Mouse (Mus musculus) inflammation-experienced regulatory T-cells, adult 6 months (primary cell): ENCODE results near the gene Scmh1. TPM values are rescaled to one million over a fixed set of nuclear protein-coding genes. Genes with fewer than 3 reads are reported as not detected.
"Not testable (repeated sequence)": the region's sequence is repeated elsewhere in the genome, so short reads cannot be mapped to it uniquely, and the experiment has no call there.

Experiments
- ATAC-seq: one replicate; pipeline ENCODE4 v1.8.0; 2017
- polyA plus RNA-seq, 3 experiments: library from polyadenylated mRNA; unstranded; fragments of 100-300 nt; shearing (Covaris generic); gene quantifications; one replicate each; pipeline ENCODE4 v1.2.1; 2017

Scmh1 gene
- polyA plus RNA-seq, result 10 to 100 TPM in 1 of 3 experiments, 1 to 10 TPM in 2; 2.8 to 14.9 (median 10.0) TPM

- peak; percentile 69 for ATAC-seq
Observed at GRCm38 (mm10) chr4:120405144-120405805, at the start of gene Scmh1. Scmh1 (plus strand) TSS chr4:120405281.

DNA sequence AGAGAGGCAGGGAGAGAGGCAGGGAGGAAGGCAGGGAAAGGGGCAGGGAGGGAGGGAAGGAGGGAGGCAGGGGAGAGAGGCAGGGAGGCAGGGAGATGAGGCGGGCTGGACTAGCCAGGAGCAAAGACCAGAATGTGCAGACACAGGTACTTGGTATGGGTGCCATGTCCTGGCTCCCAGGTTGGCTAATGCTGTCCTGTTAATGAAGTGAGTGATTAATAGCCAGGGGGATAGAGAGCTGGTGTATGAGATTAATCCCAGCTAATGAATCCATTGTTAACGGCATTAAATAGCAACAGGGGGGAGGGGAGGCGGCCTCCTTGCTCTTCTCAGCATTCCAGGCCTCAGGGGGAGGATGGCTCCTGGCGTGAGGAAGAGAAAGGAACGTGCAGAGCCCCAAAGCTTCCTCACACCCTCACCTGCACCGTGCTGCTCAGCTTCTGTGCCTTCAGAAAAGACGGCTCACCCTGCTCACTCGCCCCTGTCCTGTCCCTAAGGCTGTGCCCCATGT, 45.0 kb upstream of the Scmh1 start:
- ATAC-seq, result no peak

DNA sequence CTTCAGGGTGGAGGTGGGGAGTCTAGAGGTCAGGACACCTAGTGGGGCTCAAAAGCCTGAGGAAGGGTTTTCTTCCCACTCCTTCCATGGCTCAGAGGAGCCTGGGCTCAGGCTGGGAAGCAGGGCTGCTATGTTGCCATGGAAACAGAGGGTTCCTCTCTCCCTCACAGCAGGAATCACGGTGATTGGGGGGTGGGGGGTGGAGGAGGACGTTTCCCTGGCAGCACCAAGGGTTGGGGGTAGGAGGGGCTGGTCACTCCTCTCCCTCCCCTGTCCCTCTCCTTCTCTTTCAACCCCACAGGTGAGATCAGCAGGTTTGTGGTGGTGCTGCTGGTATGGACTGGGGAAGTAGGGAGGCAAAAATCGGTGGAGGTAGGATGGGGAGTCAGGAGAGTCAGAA, 40.4 kb upstream of the Scmh1 start:
- no peak for ATAC-seq

DNA sequence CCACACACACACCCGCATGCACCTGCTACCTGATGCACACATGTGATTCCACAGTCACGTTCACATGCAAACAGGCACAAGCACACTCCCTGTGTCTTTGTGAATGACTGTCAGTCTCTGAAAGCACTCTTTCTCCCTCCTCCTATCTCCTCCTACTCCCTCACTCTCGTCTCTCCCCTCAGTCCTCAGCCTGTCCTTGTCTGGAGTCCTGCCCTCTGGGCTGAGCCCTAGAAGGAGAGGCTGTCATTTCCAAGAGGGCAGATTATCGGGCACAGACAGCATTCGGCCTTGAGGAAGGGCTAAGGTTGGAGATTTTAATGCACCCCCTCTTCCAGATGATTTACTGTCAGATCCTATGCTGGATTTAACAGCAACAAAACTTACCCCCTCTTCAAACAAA, 39.6 kb upstream of the Scmh1 start:
- no peak for ATAC-seq

GRCm38 (mm10) chr4:120368031-120368430, 37.0 kb upstream of the Scmh1 start:
- ATAC-seq, result no peak

DNA sequence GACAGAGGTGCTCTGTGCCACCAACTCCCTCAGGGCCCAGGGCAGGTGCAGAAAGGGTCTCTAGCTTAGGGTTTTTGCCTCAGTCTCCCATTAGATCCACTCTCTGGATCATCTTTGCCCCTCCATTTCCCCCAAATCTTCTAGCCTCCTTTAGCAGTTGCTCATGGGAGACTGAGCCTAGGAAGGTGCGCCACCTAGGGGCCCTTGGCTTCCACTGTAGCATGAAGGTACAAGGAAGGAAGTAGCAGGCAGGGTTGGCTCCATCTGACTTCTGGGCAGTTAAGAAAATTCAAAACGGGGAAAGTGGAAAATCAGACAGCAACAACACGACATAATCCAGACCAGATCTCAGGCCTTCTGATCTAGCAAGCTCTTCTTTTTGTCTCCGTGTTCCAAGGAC, 36.4 kb upstream of the Scmh1 start:
- ATAC-seq, result no peak

DNA sequence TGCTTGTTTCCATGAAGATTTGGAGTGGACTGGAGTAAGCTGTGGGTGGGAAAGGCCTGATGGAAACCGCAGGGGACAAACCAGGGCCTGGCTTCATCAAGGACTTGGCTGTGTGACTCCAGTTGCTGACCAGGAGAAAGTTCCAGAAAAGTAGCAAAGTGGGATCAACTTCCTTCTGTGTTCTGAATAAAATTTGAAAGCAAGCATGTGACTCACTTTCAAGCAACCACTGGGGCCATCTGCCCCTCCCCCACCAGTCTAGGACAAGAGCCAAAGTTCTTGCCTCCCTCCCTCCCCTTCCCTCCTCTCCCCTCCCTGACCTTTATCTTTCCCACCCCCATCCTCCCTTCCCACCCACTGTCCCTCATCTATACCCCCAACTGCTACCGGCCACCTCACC, 35.9 kb upstream of the Scmh1 start:
- no peak for ATAC-seq

DNA sequence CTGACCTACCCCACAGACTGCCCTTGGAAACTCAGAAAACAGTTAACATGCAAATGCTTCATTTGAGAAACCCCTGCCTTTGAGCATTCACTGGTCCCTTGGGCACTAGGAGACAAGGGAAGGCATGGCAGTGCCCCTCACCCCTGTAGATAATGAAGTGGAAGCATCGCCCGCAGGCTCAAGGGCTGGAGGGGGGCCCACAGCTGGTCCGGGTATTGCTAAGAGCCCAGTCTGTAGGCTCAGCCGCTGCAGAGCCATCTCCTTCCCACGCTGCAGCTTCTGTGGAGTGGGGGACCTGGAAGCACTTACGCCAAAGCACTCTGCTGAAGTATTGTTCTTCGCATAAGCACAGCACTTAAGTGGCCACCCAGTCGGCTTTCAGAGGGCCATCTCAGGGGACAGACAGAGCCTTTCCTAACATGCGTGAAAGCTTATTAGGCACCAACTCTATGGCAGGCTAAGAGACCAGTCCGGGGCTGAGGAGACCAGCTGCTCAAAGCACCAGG, 35.2 kb upstream of the Scmh1 start:
- no peak for ATAC-seq

DNA sequence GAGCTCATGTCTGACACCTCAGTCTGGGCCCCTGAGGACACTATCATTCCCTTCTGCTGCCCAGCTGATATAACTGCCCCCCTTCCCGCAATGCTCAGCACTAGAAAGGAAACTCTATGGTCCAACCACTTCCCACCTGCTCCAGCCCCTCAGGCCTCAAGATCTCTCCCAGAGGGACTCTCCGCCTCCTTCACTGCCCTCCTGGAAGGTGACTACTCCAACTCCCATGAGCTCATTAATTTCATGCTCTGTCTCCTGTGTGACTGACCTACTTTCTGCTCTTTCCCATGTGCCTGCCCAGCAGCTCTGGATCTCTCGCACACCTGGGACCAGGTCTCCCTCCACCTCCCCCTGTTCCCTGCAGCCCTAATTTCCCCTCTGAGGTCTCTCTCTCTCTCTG, 32.2 kb upstream of the Scmh1 start:
- no peak for ATAC-seq

GRCm38 (mm10) chr4:120373813-120374212, 31.3 kb upstream of the Scmh1 start:
- no peak for ATAC-seq

GRCm38 (mm10) chr4:120380811-120381391, 24.2 kb upstream of the Scmh1 start:
- peak; percentile 48 for ATAC-seq

GRCm38 (mm10) chr4:120385496-120385895, 19.6 kb upstream of the Scmh1 start:
- no peak for ATAC-seq

- no peak for ATAC-seq
Observed at GRCm38 (mm10) chr4:120387496-120387895, 17.6 kb upstream of the Scmh1 start.

DNA sequence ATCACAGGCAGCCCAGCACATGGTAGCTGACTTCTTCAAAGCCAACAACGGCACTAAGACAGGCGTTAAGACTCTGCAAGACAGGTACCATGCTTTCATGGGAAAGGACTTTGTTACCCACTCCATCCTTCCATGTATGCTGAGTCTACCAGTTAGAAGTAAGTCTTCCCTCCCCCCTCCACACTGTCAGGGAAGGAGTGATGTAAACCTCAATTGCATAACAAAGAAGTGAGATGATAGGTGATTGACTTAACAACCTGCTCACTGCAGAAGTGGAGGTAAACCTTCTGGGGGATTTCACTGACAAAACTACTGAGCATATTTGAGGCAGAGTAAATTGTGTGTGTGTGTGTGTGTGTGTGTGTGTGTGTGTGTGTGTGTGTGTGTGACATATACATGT, 17.1 kb upstream of the Scmh1 start:
- no peak for ATAC-seq

DNA sequence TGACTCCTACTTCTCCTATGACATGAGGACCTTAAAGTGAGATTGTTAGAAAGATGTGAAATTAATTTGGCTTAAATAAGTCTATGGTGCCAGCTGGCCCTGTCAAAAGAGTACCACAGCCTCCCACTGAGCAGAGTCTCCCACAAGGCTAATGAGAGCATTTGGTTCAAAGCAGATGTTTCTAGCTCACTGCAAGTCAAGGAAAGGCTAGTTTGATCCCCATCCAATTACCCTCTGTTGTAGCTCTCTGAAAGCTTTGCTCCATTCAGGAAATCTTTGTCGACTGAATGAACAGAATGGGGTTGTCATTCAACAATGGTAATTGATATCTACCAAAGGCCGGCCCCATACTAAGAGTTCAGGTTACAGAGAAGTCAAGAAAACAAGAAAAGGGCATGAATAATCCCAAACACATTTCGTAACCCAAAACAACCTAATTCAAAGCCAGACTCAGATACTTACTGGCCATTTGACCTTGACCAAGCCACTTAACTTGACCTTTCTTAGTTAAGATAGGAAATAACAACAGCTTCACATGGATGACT, 16.0 kb upstream of the Scmh1 start:
- no peak for ATAC-seq

GRCm38 (mm10) chr4:120389546-120389945, 15.5 kb upstream of the Scmh1 start:
- no peak for ATAC-seq

DNA sequence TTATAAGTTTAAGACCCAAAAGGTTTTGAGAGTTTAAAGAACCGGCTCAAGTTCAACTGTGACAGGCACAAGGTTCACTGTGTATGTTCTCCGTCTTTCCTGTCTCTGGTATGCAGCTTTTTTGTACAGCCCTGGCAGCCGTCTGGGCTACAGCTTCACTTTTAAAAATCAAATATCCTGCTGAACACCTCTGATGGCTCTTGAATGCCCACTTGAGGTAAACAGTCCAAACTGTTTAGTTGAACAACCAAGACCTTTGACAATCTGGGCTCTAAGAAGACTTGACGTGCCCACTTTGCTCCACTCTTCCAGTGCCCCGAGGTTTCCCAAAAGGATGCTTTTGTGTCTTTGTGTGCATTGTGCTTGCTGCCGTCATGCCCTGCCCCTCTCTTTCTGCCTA, 13.5 kb upstream of the Scmh1 start:
- ATAC-seq, result no peak

- no peak for ATAC-seq
Observed at GRCm38 (mm10) chr4:120392341-120392740, 12.7 kb upstream of the Scmh1 start.

DNA sequence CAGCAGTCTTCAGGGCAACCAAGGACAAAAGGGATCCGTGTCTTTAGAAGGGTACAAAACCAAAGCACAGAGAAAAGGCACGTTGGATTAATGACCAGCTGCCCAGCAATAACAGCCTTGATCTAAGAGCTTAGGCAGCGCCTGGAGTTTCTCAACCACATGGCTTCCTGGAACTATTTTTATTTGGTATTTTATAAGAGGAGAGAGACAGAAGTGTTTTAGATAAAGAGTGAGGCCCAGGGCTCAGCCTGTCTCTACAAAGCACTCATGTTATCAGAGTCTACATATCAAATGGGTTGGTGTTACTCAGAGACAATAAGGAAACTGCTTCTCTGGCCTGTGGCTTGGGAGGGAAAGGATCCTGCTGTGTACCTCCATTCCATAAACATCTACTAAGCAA, 12.3 kb upstream of the Scmh1 start:
- ATAC-seq, result no peak

DNA sequence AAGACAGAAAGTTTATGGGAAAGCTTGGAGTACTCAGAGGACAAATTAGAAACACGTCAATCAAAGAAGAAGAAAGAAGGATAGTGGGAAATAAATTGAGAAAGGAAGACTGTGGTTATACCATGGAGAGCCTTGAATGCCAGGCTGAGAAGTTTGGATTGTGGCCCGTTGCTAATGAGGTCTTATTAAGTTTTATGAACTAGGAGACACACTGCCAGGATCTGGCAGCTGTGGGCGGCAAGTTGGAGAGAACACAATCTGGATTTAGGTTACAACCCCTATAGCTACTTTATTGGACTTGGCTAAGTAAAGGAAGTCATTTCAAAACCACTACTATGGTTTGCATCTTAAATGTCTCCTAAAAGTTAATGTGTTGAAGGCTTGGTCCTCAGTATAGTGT, 4.8 kb upstream of the Scmh1 start:
- no peak for ATAC-seq

- ATAC-seq, result not testable (repeated sequence)
Observed at GRCm38 (mm10) chr4:120402105-120402504, 3.0 kb upstream of the Scmh1 start.

- no peak for ATAC-seq
Observed at GRCm38 (mm10) chr4:120404247-120404646, 834 bp upstream of the Scmh1 start.

DNA sequence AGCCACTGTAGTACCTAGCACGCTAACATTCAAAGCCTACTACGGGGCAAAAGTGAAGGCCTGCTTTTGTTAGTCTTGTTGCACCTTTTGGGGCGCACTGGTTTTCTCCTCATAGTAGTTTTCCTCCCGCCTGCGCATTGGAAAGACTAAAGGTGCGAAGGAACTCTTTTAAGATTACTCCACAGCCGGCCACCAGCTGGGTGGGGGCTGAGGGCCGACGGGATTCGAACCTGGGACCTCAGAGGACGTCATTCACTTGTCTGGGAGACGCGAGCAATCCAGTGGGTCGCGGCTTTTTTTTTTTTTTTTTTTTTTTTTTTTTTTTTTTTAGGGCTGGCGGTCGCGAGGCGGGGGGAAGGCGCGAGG, 320 bp upstream of the Scmh1 start:
- ATAC-seq, result no peak
